Mouse (Mus musculus) granulocyte monocyte progenitor cell, adult 5-6 weeks (primary cell): ENCODE measurements around the gene Hira. TPM values are rescaled to one million over a fixed set of nuclear protein-coding genes. Genes with fewer than 3 reads are reported as not detected.
"Not testable (repeated sequence)": the region's sequence is repeated elsewhere in the genome, so short reads cannot be mapped to it uniquely, and the experiment has no call there.

Source experiments
- ATAC-seq: replicated peaks from 2 replicates; pipeline ENCODE4 v1.8.0; 2016; ENCODE audit warnings: mild to moderate bottlenecking, moderate TSS enrichment, inconsistent platforms; ENCODE audit not compliant: poor library complexity, severe bottlenecking
- total RNA-seq, 2 experiments: library from RNA; stranded (forward) in 1 of 2; stranded (reverse) in 1 of 2; fragments of 200-712, 200-1000 nt in 1 of 2; fragments of >200 nt in 1 of 2; fragmentation: Nextera tagmentation in 1 of 2; gene quantifications; 2 replicates each; pipeline ENCODE4 v1.2.3; 2014 to 2017

Hira gene
- total RNA-seq (2014; fragmentation: Nextera tagmentation), result 39.5 and 57.3 TPM in 2 replicates
- 43.6 and 64.1 TPM in 2 replicates for total RNA-seq (2017)

DNA sequence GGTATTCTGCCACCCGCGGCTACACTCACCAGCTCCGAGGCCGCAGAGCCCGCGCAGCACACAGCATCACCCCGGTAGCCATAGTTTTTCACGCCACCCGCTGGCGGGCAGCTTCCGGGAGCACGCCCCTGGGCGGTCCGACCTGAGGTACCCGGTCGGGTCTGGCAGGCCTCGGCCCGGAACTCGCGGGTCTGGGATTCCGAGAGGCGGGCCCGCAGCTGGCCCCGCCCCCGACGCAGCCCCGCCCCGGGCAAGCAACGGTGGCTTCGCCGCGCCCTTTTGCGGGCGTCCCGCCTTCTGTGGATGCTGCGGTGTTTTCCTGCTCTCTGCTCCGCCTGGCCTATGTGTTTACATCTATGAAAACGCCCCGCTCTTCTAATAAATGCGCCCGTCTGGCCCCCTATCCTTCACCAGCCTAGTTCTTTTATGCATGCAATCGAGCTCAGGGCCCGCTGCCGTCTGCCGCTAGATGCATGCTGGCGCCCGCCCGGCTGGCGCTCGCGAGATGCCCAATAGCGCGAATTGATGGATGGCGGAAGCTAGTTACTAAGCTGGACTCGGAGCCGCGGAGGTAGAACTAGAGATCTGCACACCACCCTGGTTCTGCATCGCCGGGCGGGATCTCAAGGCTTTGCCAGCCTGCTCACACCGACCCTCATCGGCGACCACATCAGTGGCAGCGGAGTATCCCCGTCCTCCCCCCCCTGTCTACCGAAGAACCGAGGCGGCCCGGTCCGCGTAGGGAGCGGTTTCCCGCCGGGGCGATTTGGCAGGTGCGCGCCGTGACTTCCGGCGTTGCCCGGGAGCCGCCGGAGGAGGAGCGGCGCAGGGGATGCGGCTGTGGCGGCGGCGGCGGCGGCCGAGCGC lies at the start of gene Hira, which contains the start of gene Mrpl40:
Hira (plus strand) TSS at position 596 of the 867 bp plus-strand sequence.
Mrpl40 (minus strand) TSS at position 421 of the 867 bp plus-strand sequence.
- ATAC-seq, result peak; percentile 79

DNA sequence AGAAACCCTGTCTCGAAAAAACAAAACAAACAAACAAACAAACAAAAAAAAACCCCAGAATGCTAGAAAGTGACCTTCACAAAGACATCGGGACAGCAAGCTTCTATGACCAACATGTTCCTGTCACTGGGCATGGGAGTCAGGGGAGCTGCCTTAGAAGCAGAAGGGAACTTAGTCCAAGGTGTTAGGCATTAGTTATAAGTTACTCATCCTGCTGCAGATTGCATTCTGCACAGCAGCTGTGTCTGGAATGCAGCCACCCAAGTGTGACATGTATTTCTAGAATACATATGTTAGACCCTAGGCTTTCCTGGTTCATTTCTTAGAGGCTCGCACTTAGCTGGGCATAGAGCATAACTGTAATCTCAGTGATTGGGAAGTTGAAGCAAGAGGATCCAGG lies 48.2 kb upstream of the Hira start:
- no peak for ATAC-seq

DNA sequence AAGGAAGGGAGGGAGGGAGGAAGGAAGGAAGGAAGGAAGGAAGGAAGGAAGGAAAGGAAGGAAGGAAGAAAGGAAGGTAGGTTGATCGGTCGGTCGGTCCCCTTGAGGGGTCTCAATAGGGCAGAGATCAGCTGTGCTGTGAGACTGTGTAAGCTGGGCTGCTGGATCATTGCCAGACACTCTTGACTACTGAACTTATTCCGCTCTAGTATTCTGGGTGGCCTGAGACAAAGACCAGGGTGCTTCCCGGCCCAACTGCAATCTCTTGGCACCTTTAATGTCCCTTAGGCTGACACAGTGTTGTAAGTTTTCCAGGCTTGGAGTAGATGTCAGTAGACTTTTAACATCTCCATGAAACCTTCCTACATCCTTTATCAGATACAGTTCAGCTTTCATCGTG lies 47.7 kb upstream of the Hira start:
- no peak for ATAC-seq

DNA sequence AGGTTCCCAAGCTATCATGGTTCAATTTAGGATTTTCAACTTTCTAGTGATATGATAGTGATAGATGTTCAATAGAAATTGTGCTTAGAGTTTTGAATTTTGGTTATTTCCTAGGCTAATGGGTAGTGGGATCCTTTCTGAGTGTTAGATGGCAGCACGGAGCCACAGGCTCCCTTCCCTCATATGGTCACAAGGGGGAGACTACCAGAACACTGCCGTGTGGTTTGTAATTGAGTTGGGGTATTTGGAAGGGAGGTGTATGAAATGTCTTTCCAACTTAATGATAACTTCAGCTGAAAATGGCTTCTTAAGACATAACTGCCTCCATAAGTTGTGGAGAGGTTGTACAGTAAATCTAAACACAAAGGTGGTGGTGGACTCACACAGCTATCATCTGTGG lies 43.4 kb upstream of the Hira start:
- no peak for ATAC-seq

DNA sequence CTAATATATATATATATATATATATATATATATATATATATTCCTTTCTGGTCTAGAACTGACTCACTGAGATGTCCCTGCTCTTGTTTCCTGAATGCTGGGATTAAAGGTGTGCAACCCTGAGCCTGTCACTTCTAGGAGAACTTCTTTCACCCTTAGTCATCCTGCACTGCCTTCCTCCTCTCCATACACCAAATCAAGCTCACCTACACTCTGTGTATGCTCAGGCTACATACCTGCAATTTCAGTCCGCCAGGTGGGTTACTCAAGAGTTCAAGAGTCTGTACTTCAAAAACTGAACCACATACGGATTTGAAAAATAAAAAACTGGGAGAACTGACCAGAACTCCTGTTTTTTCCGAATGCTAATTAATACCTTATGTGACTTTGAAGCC lies 40.8 kb upstream of the Hira start:
- ATAC-seq, result no peak

DNA sequence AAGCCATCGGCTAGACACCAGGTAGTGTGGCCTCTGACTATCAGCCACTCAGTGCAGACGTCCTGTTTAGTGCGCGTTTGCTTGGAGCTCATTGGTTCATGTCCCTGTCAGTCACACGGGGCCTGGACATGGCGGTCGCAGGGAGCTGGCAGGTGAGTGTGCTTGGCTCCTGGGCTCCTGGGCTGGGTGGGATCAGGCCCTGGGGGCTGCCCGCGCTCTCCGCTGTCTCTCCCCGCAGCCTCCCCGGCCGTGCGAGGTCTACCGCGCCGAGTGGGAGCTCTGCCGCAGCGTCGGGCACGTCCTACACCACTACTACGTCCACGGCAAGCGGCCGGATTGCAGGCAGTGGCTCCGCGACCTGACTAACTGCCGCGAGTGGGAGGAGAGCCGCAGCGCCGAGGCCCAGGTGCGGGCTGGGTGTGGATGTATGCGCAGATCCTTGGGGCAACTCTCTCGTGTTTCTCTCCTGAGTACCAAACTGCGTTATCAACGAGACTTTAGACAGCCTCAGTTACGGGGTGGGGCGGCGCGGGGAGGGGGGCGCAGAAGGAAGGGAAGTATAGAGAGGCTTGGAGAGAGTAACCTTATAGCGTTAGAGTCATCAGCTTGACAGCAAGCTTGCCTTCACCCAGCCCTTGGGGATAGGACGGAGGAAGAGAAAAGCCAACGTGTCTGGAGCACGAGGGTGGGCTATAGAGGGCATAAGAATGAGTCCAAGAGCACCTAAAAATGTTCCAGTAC lies 40.2 kb upstream of the Hira start, which contains the start of the genes 2510002D24Rik and Gm28539:
2510002D24Rik (plus strand) TSS at position 111 of the 741 bp plus-strand sequence.
Gm28539 (plus strand) TSS at position 117 of the 741 bp plus-strand sequence.
- ATAC-seq, result peak; percentile 93

DNA sequence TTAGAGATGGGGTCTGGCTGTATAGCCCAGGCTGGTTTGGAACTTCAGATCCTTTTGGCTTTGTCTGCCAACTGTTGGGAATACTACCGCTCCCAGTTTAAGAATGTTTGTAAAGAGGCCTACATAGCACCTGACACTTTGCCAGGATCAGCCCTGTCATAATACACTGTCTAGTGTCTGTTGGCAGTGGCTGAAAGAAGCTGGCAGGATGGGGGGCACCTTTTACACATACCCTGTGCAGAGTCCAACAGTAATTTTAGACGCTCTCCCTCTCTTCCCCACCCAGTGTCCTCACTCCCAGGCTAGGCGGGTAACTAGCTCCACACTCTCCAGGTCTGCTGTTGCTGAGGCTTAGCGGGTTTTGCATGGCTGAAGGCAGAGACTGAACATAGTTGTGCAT lies 38.5 kb upstream of the Hira start:
- no peak for ATAC-seq

DNA sequence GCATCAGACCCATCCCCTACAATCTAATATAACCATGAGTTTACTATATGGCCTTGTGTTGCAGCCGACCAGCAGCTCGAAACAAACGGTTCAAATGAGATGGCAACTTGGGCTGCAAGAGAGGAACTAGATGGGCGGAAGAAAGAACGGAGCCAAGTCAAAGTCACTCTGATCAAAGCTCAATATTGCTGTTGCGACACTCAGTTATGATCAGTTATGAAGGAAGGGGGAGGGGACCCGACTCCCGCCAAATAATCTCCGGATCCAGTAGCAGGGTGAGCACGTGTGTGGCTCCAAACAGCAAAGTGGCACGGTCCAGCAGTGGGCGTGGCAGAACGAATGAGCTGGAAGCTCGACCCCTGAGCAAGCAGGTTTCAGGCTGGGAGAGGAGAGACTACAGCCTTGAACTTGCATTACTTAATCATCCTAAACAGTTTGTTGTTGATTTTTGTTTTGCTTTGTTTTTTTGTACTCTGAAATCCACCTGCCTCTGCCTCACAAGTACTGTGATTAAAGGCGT lies 30.5 kb upstream of the Hira start:
- no peak for ATAC-seq

DNA sequence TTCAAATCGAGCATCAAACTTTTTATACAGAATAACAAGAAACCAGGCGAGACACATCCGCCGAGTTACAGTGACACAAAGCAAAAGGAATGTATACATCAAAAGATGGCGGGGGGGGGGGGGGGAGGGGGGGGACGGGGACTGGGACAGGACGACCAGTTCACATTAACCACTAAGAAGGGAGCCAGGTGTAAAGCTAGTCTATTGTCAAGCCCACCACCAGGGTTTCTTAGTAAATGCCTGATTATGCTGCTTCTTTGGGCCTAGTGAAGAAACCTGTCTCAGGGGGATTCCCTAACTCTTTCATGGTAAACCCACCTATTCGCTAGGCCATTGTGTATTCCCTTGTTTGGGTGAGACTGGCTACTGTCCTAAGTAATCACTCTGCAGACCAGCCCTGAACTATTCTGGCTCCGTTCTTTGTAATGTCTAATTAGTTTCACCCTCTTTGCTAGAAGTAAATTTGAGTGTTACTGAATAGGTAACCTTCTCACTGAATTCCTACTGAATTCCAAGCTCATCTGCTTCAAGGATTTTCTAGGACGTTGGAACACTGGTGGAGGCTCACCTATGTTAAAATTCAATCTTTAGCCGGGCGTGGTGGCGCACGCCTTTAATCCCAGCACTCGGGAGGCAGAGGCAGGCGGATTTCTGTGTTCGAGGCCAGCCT lies 27.2 kb upstream of the Hira start:
- not testable (repeated sequence) for ATAC-seq

DNA sequence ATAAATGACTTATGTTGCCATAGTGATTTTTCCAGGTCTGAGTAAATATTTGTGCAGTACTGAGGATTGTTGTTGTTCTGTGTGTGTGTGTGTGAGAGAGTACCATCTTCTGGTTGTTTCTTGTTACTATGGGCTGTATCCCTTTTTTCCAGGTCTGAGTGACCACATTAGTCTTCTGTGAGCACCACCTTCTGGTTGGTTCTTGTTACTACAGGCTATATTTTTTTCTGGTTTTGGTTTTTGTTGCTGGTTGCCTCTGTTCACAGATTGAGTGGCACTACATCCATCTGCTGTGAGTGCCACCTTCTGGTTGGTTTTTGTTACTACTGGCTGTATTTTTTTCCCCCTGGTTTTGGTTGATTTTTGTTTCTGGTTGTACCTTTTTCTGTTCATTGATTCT lies 18.3 kb upstream of the Hira start:
- peak; percentile 90 for ATAC-seq

DNA sequence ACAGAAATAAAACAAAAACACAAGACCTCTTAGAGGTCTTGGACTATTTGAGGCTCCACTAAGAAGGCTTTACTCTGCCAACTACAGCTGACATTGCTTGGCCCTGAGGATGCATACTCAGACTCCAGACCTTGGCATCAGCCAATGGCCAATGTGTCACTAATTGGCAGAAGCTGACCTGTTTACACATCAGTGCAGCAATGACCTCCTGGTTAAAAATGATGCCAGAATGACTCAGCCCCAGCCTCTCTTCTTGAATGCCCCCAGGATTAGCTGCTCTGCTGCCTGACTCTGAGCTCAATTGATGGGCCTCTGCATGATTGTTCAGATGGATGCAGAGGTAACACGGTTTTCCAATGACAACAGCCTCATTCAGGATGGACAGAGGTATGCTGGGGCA lies 16.7 kb upstream of the Hira start:
- ATAC-seq, result no peak

DNA sequence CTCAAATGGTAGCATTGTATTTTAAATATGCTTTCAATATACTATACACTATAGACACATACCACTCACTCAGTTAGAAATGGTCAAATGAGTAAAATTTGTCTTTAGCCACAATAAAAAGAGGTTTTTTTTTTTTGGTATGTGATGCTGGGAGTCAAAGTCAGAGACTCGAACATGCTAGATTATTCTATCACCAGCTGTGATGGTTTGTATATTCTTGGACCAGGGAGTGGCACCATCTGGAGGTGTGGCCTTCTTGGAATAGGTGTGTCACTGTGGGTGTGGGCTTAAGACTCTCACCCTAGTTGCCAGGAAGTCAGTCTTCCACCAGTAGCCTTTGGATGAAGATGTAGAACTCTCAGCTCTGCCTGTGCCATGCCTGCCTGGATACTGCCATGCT lies 6.3 kb upstream of the Hira start:
- ATAC-seq, result not testable (repeated sequence)

DNA sequence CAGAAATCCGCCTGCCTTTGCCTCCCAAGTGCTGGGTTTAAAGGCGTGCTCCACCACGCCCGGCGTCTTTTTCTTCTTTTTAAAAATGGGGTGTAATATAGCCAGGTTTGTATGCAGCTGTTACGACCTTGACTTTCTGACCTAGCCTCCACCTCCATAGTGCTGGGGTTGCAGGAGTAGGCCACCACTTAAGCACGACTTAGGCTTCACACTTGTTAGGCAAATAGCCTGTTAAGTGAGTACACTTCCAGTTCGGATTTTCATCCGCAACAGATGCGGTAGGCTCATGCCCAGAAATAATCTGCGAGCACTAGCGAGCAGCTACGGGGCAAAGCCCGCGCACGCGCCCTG lies 771 bp upstream of the Hira start:
- ATAC-seq, result no peak

DNA sequence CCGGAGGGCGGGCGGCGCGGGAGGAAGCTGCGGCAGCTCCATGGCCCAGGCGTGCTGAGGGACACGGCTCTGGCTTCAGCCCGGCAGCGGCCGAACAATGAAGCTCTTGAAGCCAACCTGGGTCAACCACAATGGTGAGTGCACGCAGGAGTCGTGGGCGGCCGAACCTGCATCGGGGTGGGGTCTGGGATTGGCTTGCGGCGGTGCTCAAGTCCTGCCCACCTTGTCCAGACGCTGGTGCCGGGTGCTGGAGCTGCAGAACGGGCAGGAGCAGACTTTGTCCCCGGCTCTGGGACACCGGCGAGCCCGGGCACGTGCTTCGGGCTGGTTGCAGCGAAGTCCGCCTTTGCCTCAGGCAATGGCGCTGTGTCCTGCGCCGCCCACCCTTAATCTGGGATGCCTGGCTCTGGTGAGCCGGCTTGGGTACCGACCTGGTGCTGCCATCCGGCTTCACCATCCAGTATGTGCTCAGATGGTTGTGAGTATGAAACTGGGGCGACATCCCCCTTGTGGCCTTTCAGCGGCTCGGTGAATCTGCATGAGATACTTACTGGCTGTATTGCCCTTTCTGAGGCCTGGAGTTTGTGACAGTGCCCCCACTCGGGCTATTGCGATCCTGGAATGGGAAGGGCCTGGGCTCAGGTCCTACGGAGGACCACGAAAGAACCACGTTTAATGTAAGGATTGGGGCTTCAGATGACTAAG lies 701 bp downstream of the Hira start:
- ATAC-seq, result peak; percentile 64

DNA sequence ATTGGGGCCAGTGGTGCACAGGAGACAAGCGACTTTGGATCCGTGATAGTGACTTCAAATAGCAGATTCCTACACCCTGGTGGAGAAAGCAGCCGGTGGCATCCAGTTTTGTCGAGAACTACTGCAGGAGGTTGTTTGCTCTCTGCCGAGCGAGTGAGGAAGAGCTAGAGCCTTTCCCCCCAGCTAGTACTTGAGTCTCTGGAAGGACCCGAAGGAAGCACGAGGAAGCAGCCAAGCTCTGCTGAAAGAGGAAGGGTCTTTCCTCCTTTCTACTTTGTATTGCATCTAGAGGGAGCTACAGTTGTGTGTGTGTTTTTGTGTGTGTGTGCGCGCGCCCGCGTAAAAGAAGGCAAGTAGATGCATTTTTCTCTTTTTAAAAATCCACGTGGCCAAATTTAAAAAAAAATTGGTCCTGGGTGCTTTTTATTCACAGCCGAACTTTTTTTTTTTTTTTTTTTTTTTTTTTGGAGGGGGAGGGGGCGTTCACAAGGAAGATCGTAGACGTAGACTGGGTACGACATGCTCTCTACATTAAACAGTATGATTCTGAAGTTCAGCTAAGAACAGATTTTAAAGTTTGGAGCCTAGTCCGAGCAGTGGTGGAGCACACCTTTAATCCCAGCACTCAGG lies 1.4 kb downstream of the Hira start:
- no peak for ATAC-seq

DNA sequence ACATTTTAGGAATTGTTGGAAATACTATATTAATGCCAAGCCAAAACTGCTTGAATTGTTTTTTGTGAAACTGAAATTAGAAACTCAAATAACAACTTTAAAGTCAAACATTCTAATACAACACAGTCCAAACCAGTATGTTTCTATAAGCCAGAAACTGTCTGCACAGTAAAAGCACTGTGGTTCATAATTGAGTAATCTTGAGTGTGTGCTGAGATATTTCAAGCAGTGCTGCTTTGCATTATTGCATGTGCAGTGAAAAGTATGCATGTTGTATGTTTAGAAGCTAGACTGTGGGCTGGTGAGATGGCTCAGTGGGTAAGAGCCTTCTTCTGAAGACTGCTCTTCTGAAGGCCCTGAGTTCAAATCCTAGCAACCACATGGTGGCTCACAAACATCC lies 7.2 kb downstream of the Hira start:
- no peak for ATAC-seq

DNA sequence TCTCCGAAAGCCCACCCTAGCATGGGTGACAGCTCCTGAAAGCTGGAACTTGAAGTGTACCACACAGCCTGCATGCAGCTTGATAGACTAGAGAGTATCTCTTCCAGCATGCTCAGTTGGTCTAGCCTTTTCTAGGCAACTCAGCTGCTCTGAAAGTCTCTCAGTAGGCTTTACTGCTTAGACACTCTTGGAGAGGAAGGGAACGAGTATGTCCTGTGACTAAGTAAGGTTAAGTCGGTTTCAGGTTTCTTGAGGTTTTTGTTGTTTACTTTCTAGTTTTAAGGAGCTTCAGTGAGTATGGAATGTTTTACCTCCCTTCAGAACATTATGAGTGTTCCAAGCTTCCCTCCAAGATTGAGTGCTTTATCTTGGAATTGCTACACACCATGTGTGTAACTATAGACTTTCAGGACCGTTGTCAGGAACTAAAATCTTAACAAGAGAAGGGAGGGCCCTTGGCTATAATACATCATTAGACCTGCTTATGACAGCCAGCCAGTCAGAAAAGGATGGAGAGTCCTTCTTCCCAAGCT lies 17.1 kb downstream of the Hira start:
- ATAC-seq, result no peak

DNA sequence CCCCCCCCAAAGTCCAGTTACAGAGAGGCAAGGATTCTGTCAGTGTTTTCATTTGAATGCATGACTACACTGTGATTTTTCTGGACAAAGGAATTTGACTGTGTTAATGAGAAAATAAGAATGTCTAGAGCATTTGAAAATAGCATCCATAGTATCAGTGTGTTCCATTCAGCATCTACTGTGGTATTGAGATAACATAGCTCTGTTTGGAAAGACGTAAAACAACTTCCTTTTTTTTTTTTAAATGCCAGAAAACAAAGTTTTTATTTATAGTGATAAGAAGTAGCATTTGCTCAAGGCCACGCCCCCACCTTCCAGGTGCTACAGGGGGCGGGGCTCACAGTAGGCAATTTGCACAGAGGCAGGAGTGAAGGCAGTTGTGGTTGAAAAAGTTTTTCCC lies 18.4 kb downstream of the Hira start:
- no peak for ATAC-seq

DNA sequence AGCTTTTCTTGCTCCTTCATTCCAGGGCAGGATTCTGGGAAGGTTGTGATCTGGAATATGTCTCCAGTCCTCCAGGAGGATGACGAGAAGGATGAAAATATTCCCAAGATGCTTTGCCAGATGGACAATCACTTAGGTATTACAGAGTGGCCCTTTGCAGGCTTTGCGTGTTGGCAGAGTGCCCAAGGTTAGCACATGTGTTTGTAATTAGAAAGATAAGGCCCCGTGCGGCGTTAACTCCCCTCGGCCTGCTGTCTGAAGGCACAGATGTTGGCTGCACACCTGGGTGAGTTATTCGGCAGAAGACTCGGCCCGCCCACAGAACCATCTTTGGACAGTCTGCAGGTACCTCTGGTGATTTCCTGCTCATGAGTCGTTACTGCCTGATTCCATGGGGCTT lies 19.6 kb downstream of the Hira start:
- no peak for ATAC-seq
